Mouse (Mus musculus) heart, postnatal 0 days (tissue): Measurements from ENCODE around the gene Nat8f2.

Experiments
- CTCF ChIP-seq: IDR thresholded peaks from 2 replicates; pipeline ENCODE4 v1.5.1; 2016; ENCODE audit warnings: antibody characterized with exemption, control low read depth, low read depth
- EP300 ChIP-seq: IDR thresholded peaks from 2 replicates; pipeline ENCODE4 v1.6.1; 2016; ENCODE audit warnings: antibody characterized with exemption, low read depth

DNA sequence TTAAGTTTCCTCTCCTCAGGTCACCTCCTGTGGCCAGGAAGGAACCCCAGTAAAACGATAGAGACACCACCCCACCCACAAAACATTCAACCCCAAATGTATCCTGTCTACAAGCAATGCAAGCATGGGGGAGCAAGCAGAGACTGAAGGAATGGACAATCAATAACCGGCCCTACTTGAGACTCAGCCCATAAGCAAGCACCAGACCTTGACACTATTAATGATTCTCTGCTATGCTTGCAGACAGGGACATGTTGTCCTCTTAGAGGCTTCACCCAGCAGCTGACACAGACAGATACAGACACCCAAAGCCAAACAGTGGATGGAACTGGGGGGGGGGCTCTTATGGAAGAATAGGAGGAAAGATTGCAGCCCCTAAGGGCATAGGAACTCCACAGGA, 43.1 kb downstream of the Nat8f2 start:
- no peak for TF ChIP-seq CTCF
- TF ChIP-seq EP300 = no peak
